Mouse (Mus musculus): ENCODE measurements at regions not wholly inside any gene's neighbourhood (a gene's known extent, or its start where the extent isn't known, plus 50 kb on each side); places are given as distances from the start of the nearest gene placed in this dataset.
A peak's percentile ranks its signal among the peaks of the same experiment; 100 is the strongest.

DNA sequence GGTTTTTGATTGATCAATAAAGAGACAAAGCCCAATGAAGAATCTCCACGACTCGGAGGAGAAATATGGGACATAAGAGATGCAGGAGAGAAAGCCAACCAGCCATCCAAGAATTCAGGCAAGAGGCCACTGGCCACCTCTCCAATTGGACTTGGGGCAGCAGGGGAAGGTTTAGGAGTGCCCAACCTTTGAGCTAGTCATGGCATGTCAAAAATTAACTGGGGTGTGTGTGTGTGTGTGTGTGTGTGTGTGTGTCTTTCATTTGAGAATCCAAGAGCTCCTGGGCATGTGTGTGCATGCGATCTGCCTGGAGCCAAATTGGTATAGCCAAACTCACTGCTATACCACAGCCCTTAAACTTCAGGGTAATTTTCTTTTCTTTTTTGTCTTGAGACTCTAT, 51.6 kb upstream of the Cecr2 start:
- ATAC-seq (replicated peaks; ENCODE audit: low FRiP score, poor library complexity, severe bottlenecking): no peak

DNA sequence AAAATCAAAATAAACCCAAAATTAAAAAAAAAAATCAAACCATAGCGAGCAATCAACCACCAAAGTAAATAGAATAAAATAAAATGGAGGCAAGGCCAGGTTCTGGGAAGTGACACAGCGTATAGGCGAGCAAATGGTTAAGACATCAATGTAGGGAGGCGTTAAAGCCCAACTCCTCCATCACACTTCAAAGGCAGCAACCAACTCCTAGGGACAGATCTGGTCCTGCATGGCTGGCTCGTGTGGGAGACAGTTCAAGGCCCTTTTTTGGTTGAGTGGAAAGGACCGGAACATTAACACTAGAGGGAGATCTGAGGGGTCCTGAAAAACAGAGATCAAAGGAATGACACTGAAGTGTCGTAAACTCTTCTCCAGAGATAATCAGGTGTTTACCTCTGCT, 53.8 kb upstream of the Cecr2 start:
- no peak for ATAC-seq (replicated peaks; ENCODE audit: low FRiP score, poor library complexity, severe bottlenecking)

DNA sequence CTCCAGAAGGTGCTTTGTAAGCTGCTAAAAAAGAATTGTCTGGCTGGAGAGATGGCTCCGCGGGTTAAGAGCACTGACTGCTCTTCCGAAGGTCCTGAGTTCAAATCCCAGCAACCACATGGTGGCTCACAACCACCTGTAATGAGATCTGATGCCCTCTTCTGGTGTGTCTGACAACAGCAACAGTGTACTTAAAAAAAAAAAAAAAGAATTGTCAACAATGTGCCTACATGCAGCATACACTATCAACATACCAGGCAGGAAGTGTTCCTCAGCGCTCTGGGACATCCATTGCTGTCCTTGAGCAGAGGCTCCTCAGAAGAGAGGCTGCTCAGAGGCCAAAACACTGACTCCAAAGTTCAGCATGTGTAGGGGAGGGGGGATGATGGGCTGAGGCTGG, 56.3 kb upstream of the Cecr2 start:
- no peak for ATAC-seq (replicated peaks; ENCODE audit: low FRiP score, poor library complexity, severe bottlenecking)

DNA sequence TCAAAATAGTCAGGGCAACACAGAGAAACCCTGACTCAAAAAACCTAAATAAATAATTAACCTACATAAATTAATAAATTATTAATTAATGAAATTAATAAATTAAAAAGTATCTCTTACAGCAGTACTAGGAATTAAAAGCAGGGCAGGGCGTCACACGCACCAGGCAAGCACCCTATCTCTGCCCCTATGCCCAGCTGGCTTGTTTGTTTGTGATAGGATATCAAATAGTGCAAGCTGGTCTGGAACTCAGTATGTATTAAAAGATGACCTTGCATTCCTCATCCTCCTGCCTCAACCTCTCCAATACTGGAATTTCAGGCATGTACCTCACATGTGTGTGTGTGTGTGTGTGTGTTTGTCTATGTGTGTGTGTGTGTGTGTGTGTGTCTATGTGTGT, 60.7 kb upstream of the Cecr2 start:
- peak; percentile 73 for ATAC-seq (replicated peaks; ENCODE audit: low FRiP score, poor library complexity, severe bottlenecking)

DNA sequence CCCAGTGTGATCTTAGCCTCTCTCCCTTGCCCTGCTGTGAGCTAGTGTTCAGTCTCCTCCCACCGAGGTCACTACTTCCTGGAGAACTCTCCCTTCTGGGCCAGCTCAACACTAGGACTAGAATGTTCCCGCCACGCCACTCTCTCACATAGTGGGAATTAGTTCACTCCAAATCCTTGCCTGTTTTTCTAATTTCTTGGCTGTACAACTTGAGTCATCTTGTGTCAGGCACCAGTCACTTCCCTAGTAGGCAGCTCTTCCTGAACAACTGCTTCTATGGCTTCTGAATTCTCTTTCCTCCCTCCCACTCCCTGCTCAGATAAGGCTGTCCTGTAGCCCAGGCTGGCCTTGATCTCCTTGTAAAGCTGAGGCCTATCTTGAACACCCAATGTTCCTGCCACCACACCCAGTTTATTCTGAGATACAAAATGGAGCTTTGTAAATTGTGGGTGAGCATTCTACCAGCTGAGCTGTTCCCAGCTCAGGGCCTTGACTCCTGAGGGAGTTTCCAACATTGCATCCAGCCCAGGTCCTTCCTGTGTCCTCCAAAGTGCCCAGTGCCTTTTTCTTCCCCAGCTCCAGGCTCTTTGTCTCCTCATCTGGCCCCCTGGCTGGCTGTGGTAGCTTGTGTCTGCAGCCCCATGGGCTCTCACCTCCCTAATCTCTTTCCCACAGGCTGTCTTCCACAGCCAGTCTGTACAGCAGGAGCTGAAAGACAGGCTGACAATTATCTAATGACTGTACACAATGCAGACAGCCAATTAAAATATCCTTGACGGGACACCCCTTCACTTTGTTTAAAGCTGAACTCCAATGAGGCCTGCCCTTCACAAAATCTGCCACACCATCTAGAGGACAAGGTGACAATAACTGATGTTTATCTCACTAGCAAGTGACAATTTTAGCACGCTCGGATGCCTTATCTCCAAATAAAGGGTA, 61.9 kb upstream of the Cecr2 start:
- ATAC-seq (replicated peaks; ENCODE audit: low FRiP score, poor library complexity, severe bottlenecking): peak; percentile 73

DNA sequence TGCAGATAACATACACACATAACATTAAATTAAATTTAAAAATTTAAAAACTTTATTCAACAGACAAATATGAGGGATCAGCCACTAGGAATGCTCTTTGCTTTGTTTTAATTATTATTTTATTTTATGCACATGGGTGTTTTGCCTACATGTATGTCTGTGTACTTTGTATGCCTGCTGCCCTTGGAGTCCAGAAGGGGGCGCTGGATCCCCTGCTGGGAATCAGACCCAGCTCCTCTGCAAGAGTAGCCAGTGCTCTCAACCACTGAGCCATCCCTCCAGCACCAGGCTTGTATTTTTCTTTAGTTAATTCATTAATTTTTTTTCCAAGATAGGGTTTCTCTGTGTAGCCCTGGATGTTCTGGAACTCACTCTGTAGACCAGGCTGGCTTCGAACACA, 62.7 kb upstream of the Cecr2 start:
- peak; percentile 37 for ATAC-seq (replicated peaks; ENCODE audit: low FRiP score, poor library complexity, severe bottlenecking)

DNA sequence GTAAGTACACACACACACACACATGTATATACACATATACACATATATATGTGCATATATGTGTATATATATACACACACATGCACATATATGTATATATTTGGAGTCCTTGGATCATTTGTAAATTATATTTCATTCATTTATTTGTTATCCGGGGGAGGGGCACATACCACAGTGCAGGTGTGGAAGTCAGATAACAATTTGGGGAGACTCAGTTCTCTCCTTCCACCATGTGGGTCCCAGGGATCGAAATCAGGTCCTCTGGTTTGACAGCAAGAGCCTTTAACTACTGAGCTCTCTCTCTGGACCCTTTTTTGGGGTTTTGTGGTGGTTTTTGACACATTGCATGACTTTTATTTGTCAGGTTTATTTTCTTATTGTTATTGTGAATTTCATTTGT, 65.8 kb upstream of the Cecr2 start:
- ATAC-seq (replicated peaks; ENCODE audit: low FRiP score, poor library complexity, severe bottlenecking): no peak

DNA sequence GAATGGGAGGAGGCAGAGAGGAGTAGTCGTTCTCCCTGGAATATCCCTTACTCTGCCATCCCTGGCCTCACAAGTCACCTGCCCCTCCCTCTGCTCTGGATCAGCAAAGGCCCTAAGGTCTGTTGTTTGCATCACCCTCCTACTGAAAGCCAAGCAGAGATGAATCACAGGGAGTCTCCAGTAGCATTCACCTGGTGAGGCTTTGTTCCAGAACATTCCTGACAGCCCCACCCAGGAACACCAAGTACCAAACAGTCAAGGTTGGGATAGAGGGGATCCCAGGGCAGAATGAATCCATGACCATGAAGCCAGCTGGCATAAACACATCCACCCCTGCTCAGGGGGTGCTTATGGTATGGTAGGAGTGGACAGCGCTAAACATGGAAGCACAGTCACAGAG, 67.4 kb upstream of the Hdhd5 start:
- no peak for ATAC-seq (replicated peaks; ENCODE audit: low FRiP score, poor library complexity, severe bottlenecking)

DNA sequence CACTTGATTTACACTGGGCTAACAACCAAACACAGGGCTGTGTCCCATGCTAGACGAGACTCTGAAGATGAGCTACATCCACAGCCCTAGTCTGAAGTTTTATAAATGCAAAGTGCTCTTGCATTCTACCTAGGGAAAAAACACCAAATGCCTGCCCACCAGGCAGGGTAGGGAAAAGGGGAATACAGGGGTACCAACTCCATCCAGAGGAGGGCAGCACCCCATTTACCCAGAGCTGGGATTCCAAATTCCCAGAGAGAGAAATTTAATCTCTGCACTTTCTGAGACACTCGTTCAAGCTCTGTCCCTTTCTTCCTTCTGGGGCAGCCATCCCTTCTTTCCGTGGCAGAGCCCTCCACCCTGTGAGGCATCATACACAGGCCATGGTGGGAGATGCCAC, 66.8 kb upstream of the Hdhd5 start:
- ATAC-seq (replicated peaks; ENCODE audit: low FRiP score, poor library complexity, severe bottlenecking): no peak

DNA sequence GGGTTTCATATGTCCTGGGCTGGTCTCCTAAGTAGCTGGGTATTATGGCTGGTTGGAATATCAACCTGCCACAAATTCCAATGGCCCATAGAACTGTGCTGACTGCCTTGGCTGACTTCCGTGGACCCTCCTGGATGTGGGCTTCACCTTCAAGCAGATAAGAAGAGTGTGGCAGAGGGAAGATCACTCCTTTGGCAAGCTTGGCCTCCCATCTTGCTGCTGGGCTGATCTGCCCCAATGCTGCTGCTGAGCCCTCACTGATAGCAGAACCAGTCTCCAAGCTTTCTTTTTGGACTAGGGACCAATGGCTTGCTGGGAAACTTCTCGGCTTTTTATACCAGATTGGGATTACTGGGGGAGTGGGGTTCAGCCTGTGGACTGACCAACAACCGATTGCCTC, 65.6 kb upstream of the Hdhd5 start:
- ATAC-seq (replicated peaks; ENCODE audit: low FRiP score, poor library complexity, severe bottlenecking): no peak

DNA sequence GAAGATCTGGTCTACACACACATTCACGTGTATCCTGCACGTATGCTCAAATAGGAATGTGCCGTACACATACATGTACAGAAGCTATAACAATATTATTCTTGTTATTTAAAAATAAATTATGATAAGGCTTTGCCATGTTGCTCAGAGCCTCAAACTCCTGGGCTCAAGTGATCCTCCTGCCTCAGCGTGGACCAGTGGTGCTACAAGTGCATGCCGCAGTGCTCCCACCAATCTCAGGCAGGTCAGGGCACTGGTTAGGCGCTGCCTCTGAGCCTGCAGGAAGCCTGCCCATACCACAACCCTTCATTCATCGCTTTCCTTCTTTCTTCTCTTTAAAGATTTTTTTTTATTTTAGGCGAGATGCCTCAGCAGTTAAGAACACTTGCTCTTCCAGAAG, 63.3 kb upstream of the Hdhd5 start:
- no peak for ATAC-seq (replicated peaks; ENCODE audit: low FRiP score, poor library complexity, severe bottlenecking)

DNA sequence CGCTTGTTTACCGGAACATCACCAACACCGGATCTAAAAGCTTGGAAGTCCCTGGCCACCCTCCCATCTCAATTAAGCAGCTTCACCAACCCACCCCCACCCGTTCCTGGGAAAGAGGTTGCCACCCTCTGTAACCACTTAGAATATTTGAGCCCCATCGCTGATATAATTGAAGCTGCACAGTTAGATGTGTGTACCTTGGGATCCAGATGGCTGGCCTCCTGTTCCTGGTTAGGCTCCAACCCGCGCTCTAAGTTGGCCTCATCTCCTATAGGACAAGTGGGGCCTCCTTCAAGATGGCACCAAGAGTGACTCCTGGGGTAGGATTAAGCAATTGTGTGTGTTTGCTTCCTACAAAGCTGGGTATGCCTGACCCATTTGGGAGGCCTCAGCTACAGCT, 61.6 kb upstream of the Hdhd5 start:
- no peak for ATAC-seq (replicated peaks; ENCODE audit: low FRiP score, poor library complexity, severe bottlenecking)

DNA sequence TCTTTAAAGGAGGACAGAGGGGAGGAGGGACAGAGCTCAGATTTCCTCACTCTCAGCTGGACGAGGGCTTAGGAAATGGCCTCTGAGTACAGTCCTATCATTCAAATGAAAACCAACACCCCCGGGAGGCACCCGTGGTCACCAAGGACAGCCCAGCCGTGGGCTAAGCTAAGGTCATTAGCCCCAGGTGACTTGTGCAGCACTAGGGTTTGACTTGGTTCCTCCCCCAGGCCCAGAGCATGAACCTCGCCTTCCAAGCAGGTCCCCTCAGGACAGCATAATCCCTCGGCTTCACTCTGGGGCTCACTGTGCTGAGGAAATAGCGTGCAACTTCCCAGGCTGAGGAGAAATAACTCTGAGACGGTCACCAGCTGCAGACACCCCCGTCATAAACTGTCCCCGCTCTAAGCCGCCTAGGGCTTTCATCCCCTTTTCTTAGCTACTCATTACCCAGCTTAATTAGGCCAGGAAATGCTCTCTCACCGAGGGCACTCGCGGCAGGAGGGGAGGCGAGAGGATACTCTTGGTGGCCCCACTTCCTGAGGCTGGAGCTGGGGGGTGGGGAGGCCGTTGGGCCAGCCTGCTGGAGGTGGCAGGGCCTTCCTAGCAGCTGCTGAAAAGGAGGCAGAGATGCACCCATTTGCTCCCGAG, 61.0 kb upstream of the Hdhd5 start:
- no peak for ATAC-seq (replicated peaks; ENCODE audit: low FRiP score, poor library complexity, severe bottlenecking)

DNA sequence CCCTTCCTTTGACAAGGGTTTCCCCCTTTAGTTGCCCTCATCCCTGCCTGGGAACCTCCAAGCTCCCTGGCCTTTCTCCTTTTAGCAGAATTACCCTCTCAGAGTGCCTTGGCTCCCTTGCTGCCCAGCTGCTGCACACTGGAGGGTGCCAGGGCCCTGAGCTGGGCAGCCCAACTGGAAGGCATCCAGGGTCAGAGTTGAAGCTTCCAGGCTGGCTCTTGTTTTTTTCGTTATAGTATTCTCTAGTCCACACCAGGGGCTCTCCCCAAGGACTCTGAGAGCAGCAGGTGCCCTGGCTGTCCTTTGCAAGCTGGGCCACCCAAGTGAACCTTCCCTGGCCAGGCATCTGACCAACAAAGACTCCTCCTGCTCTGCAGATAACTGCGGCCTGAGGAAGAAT, 59.1 kb upstream of the Hdhd5 start:
- no peak for ATAC-seq (replicated peaks; ENCODE audit: low FRiP score, poor library complexity, severe bottlenecking)

DNA sequence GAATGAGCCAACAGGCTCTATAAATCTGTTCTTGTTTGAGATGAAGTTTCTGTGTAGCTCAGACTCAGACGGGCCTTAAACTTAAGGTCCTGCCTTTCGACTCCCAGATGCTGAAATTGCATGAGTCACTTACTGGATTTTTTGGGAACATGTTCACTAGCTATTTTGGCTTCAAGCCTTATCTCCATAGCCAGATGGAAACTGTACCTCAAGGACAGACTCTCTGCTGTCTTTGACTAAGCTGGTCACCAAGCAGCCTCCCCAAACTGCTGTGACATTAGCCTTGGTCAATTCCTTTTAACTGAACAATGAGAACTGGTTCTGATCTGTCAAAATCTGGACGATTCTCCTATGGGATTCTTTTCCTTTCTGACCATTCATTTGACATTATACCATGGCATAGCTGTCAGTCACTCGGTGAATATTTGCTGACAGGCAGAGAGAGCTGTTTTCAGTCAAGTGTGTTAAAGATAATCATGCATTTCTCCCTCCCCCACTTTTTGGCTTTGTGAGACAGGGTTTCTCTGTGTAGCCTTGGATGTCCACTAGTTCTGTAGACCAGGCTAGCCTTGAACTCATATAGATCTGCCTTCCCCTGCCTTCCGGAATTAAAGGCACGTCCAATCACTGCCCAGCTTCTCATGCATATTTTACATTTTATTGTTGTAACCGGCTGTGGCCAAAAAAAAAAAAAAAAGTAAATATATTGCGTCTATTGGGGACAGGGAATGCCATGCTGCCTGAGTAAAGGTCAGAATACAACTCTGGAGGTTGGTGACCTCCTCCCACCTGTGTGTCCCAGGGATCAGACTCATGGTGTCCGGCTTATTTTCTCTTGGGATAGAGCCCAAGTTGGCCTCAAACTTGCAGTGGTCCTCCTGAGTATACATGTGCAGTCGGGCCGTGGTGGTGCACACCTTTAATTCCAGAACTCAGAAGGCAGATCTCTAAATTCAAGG, 57.9 kb upstream of the Hdhd5 start:
- ATAC-seq (replicated peaks; ENCODE audit: low FRiP score, poor library complexity, severe bottlenecking): peak; percentile 91

DNA sequence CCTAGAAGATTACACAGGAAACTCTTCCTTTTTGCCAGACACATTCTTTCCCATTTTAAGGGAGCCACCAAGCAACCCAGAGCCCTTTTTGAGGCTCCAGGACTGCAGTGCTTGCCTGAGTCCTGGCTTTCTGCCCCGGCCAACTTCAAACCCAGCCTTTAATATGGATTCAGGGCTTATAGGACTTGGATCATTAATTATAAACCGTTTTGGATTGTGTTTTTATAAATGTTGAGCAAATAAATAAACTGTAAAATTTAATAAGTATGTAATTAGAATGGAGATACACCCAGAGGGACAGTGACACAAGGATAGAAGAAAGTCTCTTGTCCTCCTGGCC, 54.8 kb upstream of the Hdhd5 start:
- no peak for ATAC-seq (replicated peaks; ENCODE audit: low FRiP score, poor library complexity, severe bottlenecking)

DNA sequence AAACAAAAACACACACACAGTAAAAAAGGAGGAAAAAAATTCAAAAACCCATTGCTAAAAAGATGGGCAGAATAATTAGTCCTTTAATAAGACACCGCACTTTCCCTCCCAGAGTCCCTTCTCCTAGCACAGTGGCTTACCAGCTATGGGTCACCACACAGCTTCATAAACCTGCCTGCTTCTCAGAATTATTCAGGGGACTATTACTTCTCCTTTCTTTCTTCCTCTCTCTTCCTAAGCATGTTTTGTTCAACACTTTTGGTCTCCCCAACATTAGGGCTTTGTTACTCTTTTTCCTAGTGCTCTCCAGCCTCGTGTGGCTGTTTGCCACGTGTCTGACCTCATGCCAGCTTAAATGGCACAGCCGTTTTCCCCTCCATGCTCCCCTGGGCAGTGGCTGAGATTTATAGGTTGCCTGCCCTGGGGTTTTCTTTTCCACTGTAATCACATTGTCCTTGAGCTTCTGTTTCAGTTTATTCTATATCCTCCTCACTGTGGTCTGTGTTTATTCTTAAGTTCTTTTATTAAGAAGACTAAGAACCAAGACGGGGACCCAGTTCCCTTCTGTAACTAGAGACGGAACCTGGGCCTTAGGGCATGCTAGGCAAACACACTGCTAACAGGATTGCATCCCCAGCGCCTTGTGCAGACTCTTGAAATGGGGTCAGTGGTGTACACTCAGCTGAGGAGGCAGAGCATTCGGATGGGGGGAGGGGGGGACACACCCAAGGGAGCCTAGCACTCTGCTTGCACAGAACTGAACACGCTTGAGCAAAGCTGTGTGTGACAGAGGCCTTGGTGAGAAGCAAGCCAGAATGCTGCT, 54.2 kb upstream of the Hdhd5 start:
- no peak for ATAC-seq (replicated peaks; ENCODE audit: low FRiP score, poor library complexity, severe bottlenecking)

DNA sequence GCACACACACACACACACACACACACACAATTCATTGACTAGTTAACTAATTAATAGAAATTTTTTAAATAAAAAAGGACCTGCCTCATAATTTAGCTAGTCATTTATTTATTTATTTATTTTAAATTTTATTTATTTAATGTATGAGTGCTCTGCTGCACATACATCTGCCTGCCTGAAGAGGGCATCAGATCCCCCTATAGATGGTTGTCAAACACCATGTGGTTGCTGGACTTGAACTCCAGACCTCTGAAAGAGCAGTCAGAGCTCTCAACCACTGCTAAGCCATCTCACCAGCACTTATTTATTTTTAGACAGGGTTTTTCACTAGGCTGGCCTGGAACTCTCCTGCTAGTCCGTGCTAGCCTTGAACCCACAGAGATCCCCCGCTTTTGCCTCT, 50.6 kb upstream of the Hdhd5 start:
- ATAC-seq (replicated peaks; ENCODE audit: low FRiP score, poor library complexity, severe bottlenecking): no peak
